Mouse (Mus musculus) kidney, embryonic 14.5 days (tissue): ENCODE measurements around the gene Irf2bpl. TPM values are rescaled to one million over a fixed set of nuclear protein-coding genes. Genes with fewer than 3 reads are reported as not detected.

ENCODE experiments used
- ATAC-seq: fragments of 200-750 bp; cut with Nextera tagmentation; 2 replicates; pipeline ENCODE4 v1.8.0; 2017; ENCODE audit warnings: moderate number of reproducible peaks, mild to moderate bottlenecking, moderate TSS enrichment, moderate library complexity; ENCODE audit not compliant: low FRiP score, low TSS enrichment
- H3K27ac ChIP-seq: fragments of 300-500 bp; sonication (generic); 2 replicates; pipeline ENCODE4 v1.5.1; 2014; ENCODE audit warnings: low read depth, mild to moderate bottlenecking, low read length, moderate library complexity, mixed read lengths
- H3K27me3 ChIP-seq: fragments of 300-500 bp; sonication (generic); 2 replicates; pipeline ENCODE4 v1.6.1; 2014; ENCODE audit warnings: mild to moderate bottlenecking, low read length; ENCODE audit not compliant: control insufficient read depth, insufficient read depth
- H3K36me3 ChIP-seq: fragments of 300-500 bp; sonication (generic); 2 replicates; pipeline ENCODE4 v1.6.1; 2014; ENCODE audit warnings: low read length, mixed read lengths; ENCODE audit not compliant: control insufficient read depth, insufficient read depth
- H3K4me1 ChIP-seq: fragments of 300-500 bp; sonication (generic); 2 replicates; pipeline ENCODE4 v1.6.1; 2014; ENCODE audit warnings: low read length, mixed read lengths; ENCODE audit not compliant: control insufficient read depth, insufficient read depth
- H3K4me2 ChIP-seq: fragments of 300-500 bp; sonication (generic); replicated peaks from 2 replicates; pipeline ENCODE4 v1.6.1; 2014; ENCODE audit warnings: low read depth, mild to moderate bottlenecking, low read length
- H3K4me3 ChIP-seq: fragments of 300-500 bp; sonication (generic); 2 replicates; pipeline ENCODE4 v1.5.1; 2014; ENCODE audit warnings: mild to moderate bottlenecking, low read length
- H3K9ac ChIP-seq: fragments of 300-500 bp; sonication (generic); 2 replicates; pipeline ENCODE4 v1.6.1; 2014; ENCODE audit warnings: low read depth, mild to moderate bottlenecking, low read length, moderate library complexity
- H3K9me3 ChIP-seq: fragments of 300-500 bp; sonication (generic); 2 replicates; pipeline ENCODE4 v1.6.1; 2016; ENCODE audit warnings: low read length; ENCODE audit not compliant: control insufficient read depth
- WGBS: fragments of 180-500 bp; shearing (Covaris S2); extraction: QIAGEN DNeasy Blood & Tissue Kit; methylation state at CpG from one replicate; pipeline ENCODE4 v1.1.7; 2014; 5-methylcytosine and 5-hydroxymethylcytosine counted together
- polyA plus RNA-seq: library from polyadenylated mRNA; unstranded; fragments of >200 nt; fragmentation: Nextera tagmentation; extraction: Ambion mirVana; gene quantifications from 2 replicates; pipeline ENCODE4 v1.2.1, GENCODE M21; 2014

Gene Irf2bpl
- polyA plus RNA-seq, 1 experiment from 2014 or later: 34.8 TPM

GRCm38 (mm10) chr12:86840526-86840925 is 44.1 kb downstream of the Irf2bpl start:
- H3K4me3 ChIP-seq: no peak overlapping the region
- WGBS: 92% methylated on average over 4 of the region's 4 CpGs
- H3K4me2 ChIP-seq: no peak overlapping the region
- H3K9ac ChIP-seq: no peak overlapping the region
- no peaks in the 10 kb centered on the region for H3K27me3 ChIP-seq
- H3K36me3 ChIP-seq: no peaks in the 10 kb centered on the region
- peaks cover 18% of the 10 kb centered on the region for H3K4me1 ChIP-seq
- H3K27ac ChIP-seq: no peak overlapping the region
- ATAC-seq: no peak
- H3K9me3 ChIP-seq: no peaks in the 10 kb centered on the region

- Histone ChIP-seq H3K27ac (no peak overlapping the region), H3K4me3 (no peak overlapping the region), H3K9ac (no peak overlapping the region), H3K27me3 (no peaks in the 10 kb centered on the region), H3K9me3 (no peaks in the 10 kb centered on the region), H3K36me3 (no peaks in the 10 kb centered on the region), H3K4me2 (no peak overlapping the region), H3K4me1 (peaks cover 22% of the 10 kb centered on the region)
- ATAC-seq: no peak
- 60% methylated on average over 2 of the region's 2 CpGs for WGBS
Measured at GRCm38 (mm10) chr12:86838181-86838580, 46.4 kb downstream of the Irf2bpl start.

DNA sequence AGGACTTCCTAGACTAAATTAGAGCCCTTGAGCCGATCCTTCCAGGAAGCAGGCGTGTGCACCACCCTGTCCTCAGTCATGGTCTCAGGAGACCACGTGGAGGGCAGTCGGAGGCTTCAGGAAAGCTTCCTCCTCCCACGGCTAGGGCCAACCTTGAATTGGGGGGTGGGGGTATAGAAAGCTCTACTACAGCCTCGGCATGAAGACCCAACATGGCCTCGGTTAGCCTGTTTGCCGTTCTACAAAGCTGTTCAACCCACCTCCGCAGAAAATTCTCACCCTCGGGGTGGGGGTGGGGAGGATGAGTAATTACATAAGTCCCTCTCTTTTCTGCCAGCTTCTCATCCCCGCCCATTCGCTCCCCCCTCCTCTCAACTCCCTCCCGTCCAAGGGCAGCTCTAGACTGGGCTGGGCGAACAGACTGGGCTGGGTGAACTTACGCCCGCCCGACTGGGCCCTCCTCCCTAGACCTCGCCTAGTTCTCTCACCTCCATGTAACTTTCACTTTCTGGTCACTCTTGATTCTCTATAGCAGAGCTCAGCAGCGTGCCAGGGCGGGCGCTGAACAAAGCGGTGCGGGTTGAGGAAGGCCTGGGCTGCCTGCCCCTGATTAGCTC is 48.1 kb downstream of the Irf2bpl start:
- Histone ChIP-seq H3K9me3 (no peaks in the 10 kb centered on the region), H3K4me2 (peak overlapping the region; percentile 34; the same call in 1 of the 2 replicates), H3K9ac (no peak overlapping the region; the same call in 1 of the 2 replicates), H3K27me3 (no peaks in the 10 kb centered on the region), H3K27ac (peak overlapping the region; percentile 14), H3K4me3 (no peak overlapping the region), H3K4me1 (peaks cover 34% of the 10 kb centered on the region), H3K36me3 (no peaks in the 10 kb centered on the region)
- 20% methylated on average over 23 of the region's 23 CpGs for WGBS
- peak; percentile 69 for ATAC-seq

DNA sequence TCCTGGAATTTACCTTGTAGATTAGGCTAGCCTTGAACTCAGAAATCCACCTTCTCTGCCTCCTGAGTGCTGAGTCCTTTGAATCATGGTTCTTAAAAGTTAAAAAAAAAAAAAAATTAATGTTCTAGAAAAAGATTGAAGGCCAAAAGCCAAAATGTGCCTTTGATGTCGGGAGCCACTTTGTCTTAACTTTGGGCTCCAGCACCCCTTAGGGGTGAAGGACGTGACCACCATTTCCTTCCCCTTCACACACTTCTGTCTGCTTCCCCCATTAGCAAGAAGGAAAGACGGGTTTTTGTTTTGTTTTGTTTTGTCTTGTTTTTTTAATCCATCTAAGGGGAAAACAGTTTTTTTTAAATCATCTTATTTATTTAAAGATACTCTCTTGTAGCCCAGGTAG is 48.7 kb downstream of the Irf2bpl start:
- H3K4me2 ChIP-seq: no peak overlapping the region; the same call in 1 of the 2 replicates
- no peaks in the 10 kb centered on the region for H3K27me3 ChIP-seq
- H3K9ac ChIP-seq: no peak overlapping the region
- H3K4me1 ChIP-seq: peaks cover 35% of the 10 kb centered on the region
- H3K36me3 ChIP-seq: no peaks in the 10 kb centered on the region
- ATAC-seq: no peak
- H3K9me3 ChIP-seq: no peaks in the 10 kb centered on the region
- H3K4me3 ChIP-seq: no peak overlapping the region
- no peak overlapping the region for H3K27ac ChIP-seq
- 73% methylated on average over 3 of the region's 3 CpGs for WGBS

- Histone ChIP-seq H3K27ac (0 out of 2 replicates have a peak overlapping the region, but pooled peaks have one; percentile 30), H3K4me2 (no peak overlapping the region), H3K36me3 (no peaks in the 10 kb centered on the region), H3K4me3 (no peak overlapping the region), H3K4me1 (peaks cover 39% of the 10 kb centered on the region), H3K27me3 (no peaks in the 10 kb centered on the region), H3K9ac (peak overlapping the region; percentile 28; the same call in 1 of the 2 replicates), H3K9me3 (no peaks in the 10 kb centered on the region)
- no peak for ATAC-seq
- WGBS: 82% methylated on average over 3 of the region's 3 CpGs
Measured at GRCm38 (mm10) chr12:86834416-86834772, 50.2 kb downstream of the Irf2bpl start.

DNA sequence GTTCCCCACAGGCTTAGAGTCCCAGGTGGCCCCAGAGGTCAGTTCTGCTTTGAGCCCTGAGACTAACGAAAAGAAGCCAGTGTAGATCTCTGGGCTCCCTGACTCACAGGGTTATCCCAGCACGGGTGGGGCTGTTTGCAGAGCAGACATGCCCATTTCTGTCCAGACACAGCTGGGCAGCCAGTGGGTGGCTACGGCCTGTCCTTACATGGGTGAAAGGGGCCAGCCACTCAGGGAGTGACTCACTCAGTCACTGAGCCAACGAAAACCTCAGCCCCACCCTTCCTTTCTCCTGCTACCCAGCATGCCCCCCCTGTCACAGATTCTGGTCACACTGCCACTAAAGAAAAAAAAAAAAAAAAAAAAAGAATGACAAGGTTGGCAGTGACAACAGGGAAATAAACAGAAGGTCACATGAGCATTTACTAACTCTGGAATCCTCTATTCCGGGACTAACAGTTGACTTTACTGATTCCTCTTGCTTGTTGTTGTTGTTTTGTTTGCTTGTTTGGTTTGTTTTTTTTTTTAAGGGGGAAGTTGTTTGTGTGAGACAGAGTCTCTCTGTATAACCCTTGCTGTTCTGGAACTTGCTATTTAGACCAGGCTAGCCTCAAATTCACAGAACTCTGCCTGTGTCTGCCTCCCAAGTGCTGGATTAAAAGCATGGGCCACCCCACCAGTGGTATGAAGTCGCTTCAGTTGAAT is 50.7 kb downstream of the Irf2bpl start:
- H3K36me3 ChIP-seq: no peaks in the 10 kb centered on the region
- H3K4me2 ChIP-seq: no peak overlapping the region
- no peaks in the 10 kb centered on the region for H3K9me3 ChIP-seq
- 57% methylated on average over 6 of the region's 6 CpGs for WGBS
- H3K4me3 ChIP-seq: no peak overlapping the region
- H3K27ac ChIP-seq: 0 out of 2 replicates have a peak overlapping the region, but pooled peaks have one; percentile 30
- H3K27me3 ChIP-seq: no peaks in the 10 kb centered on the region
- no peak for ATAC-seq
- H3K9ac ChIP-seq: peak overlapping the region; percentile 28; the same call in 1 of the 2 replicates
- peaks cover 37% of the 10 kb centered on the region for H3K4me1 ChIP-seq

GRCm38 (mm10) chr12:86832551-86833182 is 51.9 kb downstream of the Irf2bpl start:
- Histone ChIP-seq H3K9ac (peak overlapping the region; percentile 51; the same call in 1 of the 2 replicates), H3K27ac (peak overlapping the region; percentile 77; the same call in 1 of the 2 replicates), H3K4me1 (peaks cover 31% of the 10 kb centered on the region), H3K27me3 (no peaks in the 10 kb centered on the region), H3K4me3 (no peak overlapping the region), H3K9me3 (no peaks in the 10 kb centered on the region), H3K36me3 (no peaks in the 10 kb centered on the region), H3K4me2 (0 out of 2 replicates have a peak overlapping the region, but pooled peaks have one; percentile 32)
- ATAC-seq: no peak
- WGBS: 59% methylated on average over 11 of the region's 11 CpGs

GRCm38 (mm10) chr12:86831591-86832550 is 52.7 kb downstream of the Irf2bpl start:
- peak overlapping the region; percentile 32; the same call in 1 of the 2 replicates for H3K4me2 ChIP-seq
- ATAC-seq: peak; percentile 60
- H3K9ac ChIP-seq: peak overlapping the region; percentile 51; the same call in 1 of the 2 replicates
- H3K27me3 ChIP-seq: no peaks in the 10 kb centered on the region
- H3K27ac ChIP-seq: peak overlapping the region; percentile 77; the same call in 1 of the 2 replicates
- peaks cover 31% of the 10 kb centered on the region for H3K4me1 ChIP-seq
- no peak overlapping the region for H3K4me3 ChIP-seq
- WGBS: 27% methylated on average over 29 of the region's 32 CpGs
- no peaks in the 10 kb centered on the region for H3K9me3 ChIP-seq
- no peaks in the 10 kb centered on the region for H3K36me3 ChIP-seq
